Mouse (Mus musculus) intestine, postnatal 0 days (tissue): ENCODE measurements at regions not wholly inside any gene's neighbourhood (a gene's known extent, or its start where the extent isn't known, plus 50 kb on each side); places are given as distances from the start of the nearest gene placed in this dataset.

Source experiments
- ATAC-seq: fragments of 200-750 bp; cut with Nextera tagmentation; 2 replicates; pipeline ENCODE4 v1.8.0; 2017; ENCODE audit warnings: mild to moderate bottlenecking, moderate TSS enrichment, moderate library complexity
- H3K27ac ChIP-seq: fragments of 300-500 bp; sonication (generic); 2 replicates; pipeline ENCODE4 v1.5.1; 2014; ENCODE audit warnings: mild to moderate bottlenecking, low read depth, low read length, moderate library complexity
- H3K27me3 ChIP-seq: fragments of 300-500 bp; sonication (generic); replicated peaks from 2 replicates; pipeline ENCODE4 v1.6.1; 2014; ENCODE audit warnings: low read length, mixed read lengths; ENCODE audit not compliant: control insufficient read depth, insufficient read depth
- H3K36me3 ChIP-seq: fragments of 300-500 bp; sonication (generic); 2 replicates; pipeline ENCODE4 v1.6.1; 2014; ENCODE audit warnings: mild to moderate bottlenecking, moderate library complexity; ENCODE audit not compliant: control insufficient read depth, insufficient read depth
- H3K4me1 ChIP-seq: fragments of 300-500 bp; sonication (generic); replicated peaks from 2 replicates; pipeline ENCODE4 v1.6.1; 2014; ENCODE audit warnings: antibody characterized with exemption, low read length, mixed read lengths; ENCODE audit not compliant: control insufficient read depth, insufficient read depth
- H3K4me2 ChIP-seq: fragments of 300-500 bp; sonication (generic); replicated peaks from 2 replicates; pipeline ENCODE4 v1.6.1; 2014; ENCODE audit warnings: low read depth, mild to moderate bottlenecking, moderate library complexity
- H3K4me3 ChIP-seq: fragments of 300-500 bp; sonication (generic); 2 replicates; pipeline ENCODE4 v1.5.1; 2014; ENCODE audit warnings: low read depth, low read length
- H3K9ac ChIP-seq: fragments of 300-500 bp; sonication (generic); 2 replicates; pipeline ENCODE4 v1.6.1; 2014; ENCODE audit warnings: mild to moderate bottlenecking, low read depth, low read length
- H3K9me3 ChIP-seq: fragments of 300-500 bp; sonication (generic); 2 replicates; pipeline ENCODE4 v1.6.1; 2016; ENCODE audit warnings: mixed run types; ENCODE audit not compliant: control insufficient read depth
- CTCF ChIP-seq: sonication (generic); IDR thresholded peaks from 2 replicates; pipeline ENCODE4 v1.5.1; 2016; ENCODE audit warnings: low read depth, mild to moderate bottlenecking, control low read depth, antibody characterized with exemption, moderate library complexity
- WGBS: fragments of 180-500 bp; shearing (Covaris S2); extraction: QIAGEN DNeasy Blood & Tissue Kit; methylation state at CpG from one replicate; pipeline ENCODE4 v1.1.7; 2014; 5-methylcytosine and 5-hydroxymethylcytosine counted together

DNA sequence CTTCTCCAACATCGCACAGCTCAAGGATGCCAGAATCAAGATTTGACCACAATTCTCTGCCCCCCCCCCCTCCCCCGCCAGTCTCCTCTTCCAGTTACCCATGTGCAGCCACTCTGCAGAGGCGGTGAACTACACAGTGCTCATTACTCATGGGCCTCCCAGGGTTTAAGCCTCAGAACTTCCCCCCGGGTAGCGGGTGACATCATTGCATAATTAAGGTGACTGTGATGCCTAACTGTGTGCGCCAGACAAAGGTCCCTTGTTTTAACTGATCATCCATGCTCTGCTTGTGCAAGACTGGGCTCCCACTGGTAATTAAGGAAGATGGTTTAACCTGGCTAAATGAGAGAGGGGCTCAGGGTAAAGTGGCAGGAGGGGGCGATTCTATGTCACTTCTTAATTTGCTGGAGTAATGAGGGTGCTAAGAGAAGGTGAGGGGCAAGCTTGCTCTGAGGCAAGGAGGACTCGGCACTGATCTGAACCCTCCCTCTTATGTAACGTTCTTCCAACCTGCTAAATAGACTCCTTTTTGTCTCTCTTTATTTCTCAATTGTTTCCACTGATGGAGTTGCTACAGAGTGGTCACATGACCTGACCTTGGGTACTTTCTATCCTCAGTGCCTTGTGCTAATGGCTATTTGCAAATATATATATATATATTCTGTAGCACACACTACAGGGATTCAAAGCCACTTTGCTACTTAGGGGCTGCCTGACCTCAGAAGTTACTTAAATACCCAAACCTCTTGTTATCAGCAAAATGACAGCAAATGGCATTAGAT is 126.2 kb downstream of the Gas1 start:
- no peak for ATAC-seq
- H3K27me3 ChIP-seq: no peaks in the 10 kb centered on the region
- no peaks in the 10 kb centered on the region for H3K36me3 ChIP-seq
- 74% methylated on average over 9 of the region's 9 CpGs for WGBS
- no peak overlapping the region for H3K27ac ChIP-seq
- no peaks in the 10 kb centered on the region for H3K9me3 ChIP-seq
- no peaks in the 10 kb centered on the region for H3K4me1 ChIP-seq
- H3K9ac ChIP-seq: no peak overlapping the region
- no peak for TF ChIP-seq CTCF
- H3K4me2 ChIP-seq: no peak overlapping the region
- no peak overlapping the region for H3K4me3 ChIP-seq

DNA sequence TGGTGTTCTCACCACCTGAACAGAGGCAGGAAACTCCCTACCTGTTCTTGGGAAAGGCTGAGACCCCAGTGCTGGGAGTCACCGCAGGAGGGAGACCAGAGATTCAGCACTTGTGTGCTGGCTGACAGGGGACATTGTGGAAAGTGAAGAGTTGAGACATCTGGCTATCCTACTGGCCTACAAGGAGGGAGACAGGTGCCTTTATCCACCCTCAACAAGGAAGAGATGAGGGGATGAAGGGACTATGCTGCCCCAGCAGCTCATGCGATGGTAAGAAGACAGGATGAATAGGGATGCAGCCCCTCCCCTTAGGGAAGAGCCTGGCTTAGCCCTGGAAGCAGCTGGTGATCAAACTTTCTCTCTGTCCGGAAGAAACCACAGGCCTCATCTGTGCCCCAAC is 127.5 kb downstream of the Gas1 start:
- H3K36me3 ChIP-seq: no peaks in the 10 kb centered on the region
- no peak for ATAC-seq
- no peak overlapping the region for H3K9ac ChIP-seq
- H3K4me2 ChIP-seq: no peak overlapping the region
- 71% methylated on average over 3 of the region's 3 CpGs for WGBS
- H3K27me3 ChIP-seq: no peaks in the 10 kb centered on the region
- no peak for TF ChIP-seq CTCF
- H3K4me1 ChIP-seq: no peaks in the 10 kb centered on the region
- no peak overlapping the region for H3K27ac ChIP-seq
- H3K9me3 ChIP-seq: no peaks in the 10 kb centered on the region
- no peak overlapping the region for H3K4me3 ChIP-seq

DNA sequence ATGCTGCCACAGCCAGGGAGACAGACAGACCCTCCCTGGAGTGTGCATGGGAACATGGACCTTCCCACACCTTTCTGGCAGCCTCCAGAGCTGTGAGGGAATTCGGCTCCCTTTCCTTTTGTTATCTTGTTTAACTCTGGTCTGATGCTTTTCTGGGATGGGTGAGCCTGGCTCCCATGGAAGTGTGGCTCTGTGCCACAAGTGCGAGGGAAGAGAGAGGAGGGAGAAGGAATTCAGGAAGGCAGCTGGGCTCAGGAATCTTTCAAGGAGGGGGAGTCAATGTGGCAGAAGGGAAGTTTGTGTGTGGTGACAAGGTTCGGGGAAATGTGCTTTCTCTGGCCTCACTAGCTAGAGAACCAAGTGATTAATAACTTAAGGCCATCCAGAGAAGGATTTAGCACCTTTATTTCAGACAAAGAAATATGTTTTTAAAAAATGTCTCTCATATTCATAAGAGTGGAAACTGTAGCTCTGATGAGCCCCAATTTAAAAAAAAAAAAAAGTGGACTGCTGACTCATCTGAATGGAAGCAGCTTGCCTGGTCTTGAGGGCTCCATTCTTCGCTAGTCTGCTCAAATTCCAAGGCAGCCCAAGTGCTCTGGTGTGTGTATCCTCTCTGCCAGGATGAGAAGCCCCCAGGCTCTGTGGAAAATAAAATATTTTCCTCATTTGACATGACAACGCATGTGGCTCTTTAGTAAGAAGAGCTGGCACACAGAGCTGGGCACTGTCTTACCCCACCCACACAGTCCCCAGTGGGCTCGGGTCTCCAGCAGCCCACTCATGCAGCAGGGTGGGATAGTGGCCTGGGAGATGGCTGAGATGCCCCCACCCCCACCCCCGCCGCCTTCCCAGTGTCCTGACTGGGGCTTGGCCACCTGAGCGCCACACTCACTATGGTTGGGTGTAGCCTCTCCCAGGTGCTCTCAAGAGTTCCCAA is 129.1 kb downstream of the Gas1 start:
- H3K4me3 ChIP-seq: no peak overlapping the region
- H3K4me2 ChIP-seq: no peak overlapping the region
- H3K9ac ChIP-seq: no peak overlapping the region
- WGBS: 64% methylated on average over 9 of the region's 9 CpGs
- no peak overlapping the region for H3K27ac ChIP-seq
- H3K27me3 ChIP-seq: no peaks in the 10 kb centered on the region
- no peak for ATAC-seq
- no peaks in the 10 kb centered on the region for H3K9me3 ChIP-seq
- no peaks in the 10 kb centered on the region for H3K4me1 ChIP-seq
- no peak for TF ChIP-seq CTCF
- no peaks in the 10 kb centered on the region for H3K36me3 ChIP-seq

DNA sequence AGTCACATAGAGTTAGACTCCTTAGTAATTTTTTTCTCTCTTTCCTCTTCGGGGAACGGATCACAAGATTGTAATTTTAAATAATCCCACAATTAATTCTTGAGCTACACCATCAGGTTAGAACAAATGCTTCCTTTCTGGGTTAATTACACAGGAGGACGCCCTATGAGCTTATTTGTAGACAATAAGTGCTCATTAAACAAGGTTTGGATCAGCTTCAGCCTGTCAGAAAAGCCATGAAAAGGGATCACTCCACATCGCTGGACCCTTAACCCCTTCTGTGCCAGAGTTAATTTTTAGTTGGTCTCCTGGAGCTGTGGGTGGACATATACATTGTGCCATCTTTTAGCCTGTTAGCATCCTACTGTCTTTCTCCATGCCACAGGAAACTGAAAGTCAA is 131.4 kb downstream of the Gas1 start:
- no peaks in the 10 kb centered on the region for H3K36me3 ChIP-seq
- no peak overlapping the region for H3K9ac ChIP-seq
- H3K27ac ChIP-seq: no peak overlapping the region
- WGBS: 56% methylated on average over 4 of the region's 4 CpGs
- H3K4me3 ChIP-seq: no peak overlapping the region
- no peak for TF ChIP-seq CTCF
- H3K4me2 ChIP-seq: no peak overlapping the region
- ATAC-seq: no peak
- no peaks in the 10 kb centered on the region for H3K27me3 ChIP-seq
- no peaks in the 10 kb centered on the region for H3K9me3 ChIP-seq
- no peaks in the 10 kb centered on the region for H3K4me1 ChIP-seq

DNA sequence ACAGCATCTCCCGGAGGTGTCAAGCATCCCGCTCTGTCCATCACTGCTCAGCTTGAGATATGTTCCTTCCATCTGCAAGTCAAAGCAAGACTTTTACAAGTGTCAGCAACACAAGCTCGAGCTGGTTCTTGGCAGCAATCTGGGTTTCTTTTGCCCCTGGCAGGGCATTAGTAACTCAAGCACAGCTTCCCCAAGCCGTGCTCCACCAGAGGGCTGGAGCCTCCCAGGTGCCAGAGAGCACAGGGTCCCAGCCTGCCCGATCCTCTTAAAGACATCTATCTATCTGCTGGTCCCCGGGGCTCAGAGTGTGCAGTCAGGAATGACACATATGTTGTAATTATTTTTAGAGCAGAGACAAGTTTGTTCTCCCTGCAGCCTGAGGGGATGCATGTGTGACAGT is 132.3 kb downstream of the Gas1 start:
- ATAC-seq: no peak
- Histone ChIP-seq H3K27me3 (no peaks in the 10 kb centered on the region), H3K4me1 (no peaks in the 10 kb centered on the region), H3K4me3 (no peak overlapping the region), H3K36me3 (no peaks in the 10 kb centered on the region), H3K9me3 (no peaks in the 10 kb centered on the region), H3K9ac (no peak overlapping the region), H3K27ac (no peak overlapping the region), H3K4me2 (no peak overlapping the region)
- TF ChIP-seq CTCF: no peak
- WGBS: 64% methylated on average over 6 of the region's 6 CpGs

DNA sequence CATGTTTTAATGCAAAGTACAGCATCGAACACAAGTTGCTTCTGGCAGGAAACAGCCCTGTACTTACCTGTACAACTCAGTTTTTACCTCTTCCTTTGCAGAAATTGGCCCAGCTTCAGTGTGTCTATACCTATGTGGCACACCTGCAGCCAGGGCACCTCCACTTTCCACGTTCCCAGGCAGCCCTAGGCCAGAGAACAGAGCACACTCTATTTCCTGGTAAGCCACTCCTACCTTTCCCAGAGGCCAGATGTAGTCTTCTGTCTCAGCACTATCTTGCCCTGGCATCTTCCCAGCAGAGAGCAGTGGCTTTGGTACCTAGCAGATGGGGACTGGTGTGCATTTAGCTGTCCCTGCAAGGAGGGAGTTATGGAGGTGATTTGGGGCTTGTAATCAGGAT is 134.7 kb downstream of the Gas1 start:
- WGBS: 48% methylated on average over 2 of the region's 2 CpGs
- ATAC-seq: no peak
- no peak for TF ChIP-seq CTCF

More for the DNA sequence above, 134.7 kb downstream of the Gas1 start:
- Histone ChIP-seq H3K27me3 (no peaks in the 10 kb centered on the region), H3K9ac (no peak overlapping the region), H3K36me3 (no peaks in the 10 kb centered on the region), H3K27ac (no peak overlapping the region), H3K4me1 (no peaks in the 10 kb centered on the region), H3K4me2 (no peak overlapping the region), H3K4me3 (no peak overlapping the region), H3K9me3 (no peaks in the 10 kb centered on the region)
